Mouse (Mus musculus): Measurements from ENCODE around the gene Gm2115.

DNA sequence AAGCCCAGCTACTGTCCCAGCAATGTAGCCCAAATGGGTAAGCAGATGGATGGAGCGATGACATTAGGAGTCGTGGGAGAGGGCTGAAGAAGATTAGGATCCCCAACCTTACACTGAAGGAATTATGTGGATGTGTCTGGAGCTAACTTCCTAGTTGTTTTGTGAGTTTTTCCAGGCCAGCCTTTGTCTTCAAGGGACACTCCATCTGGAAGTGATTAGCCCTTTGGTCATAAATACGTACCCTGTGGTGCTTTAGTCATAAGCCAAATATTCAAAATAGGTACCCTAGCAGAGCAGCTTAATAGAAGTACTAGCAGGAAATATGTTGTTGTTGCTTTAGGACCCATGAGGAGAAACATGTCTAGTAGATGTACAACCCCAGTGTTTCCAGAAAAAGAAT is 28.6 kb downstream of the Gm2115 start:
- no peak for TF ChIP-seq HCFC1 (IDR thresholded peaks at IDR 0.05; ENCODE audit: borderline replicate concordance, insufficient read depth, low read length)
- TF ChIP-seq ZNF384 (IDR thresholded peaks at IDR 0.05; ENCODE audit: low read depth, low read length) = no peak
- no peak for TF ChIP-seq CHD2 (IDR thresholded peaks at IDR 0.05; ENCODE audit: low read depth, low read length)
- no peak for TF ChIP-seq MAFK (IDR thresholded peaks at IDR 0.05; ENCODE audit: insufficient read depth, low read depth, low read length)

Data from ES-E14 (cell line).